In the genomic region with DNA sequence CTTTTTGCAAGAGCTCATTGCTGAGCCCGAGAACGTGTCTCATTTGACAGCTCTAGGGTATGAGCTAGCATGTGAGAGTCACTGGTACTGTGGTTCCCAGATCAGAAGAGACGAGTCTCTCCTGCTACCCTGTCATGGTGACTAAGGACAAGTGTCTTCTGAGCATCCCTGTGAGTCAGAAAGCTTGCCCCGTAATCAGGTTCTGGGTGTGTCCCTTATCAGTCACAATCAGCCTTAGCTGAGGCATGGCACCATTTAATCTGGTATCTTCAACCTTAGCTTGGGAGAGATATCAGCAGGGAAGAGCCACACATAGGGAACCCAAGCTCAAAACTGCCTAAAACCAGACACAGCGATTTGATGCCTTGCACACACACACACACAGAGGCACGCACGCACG, we compare ENCODE assay signal across 20 mouse cellular contexts. TPM values are rescaled to one million over a fixed set of nuclear protein-coding genes. Genes with fewer than 3 reads are reported as not detected.
A peak's percentile ranks its signal among the peaks of the same experiment; 100 is the strongest.
DNase-seq lines count a peak whose midpoint lies in the region; ATAC-seq and TF ChIP-seq lines count a peak whose summit lies in the region.
"Had no signal": no experiment of that assay in that cellular context is flagged by ENCODE, and none has a peak within 500 bp of the region (broad histone marks: within the 10 kb centered on the region; RNA-seq: fewer than 3 reads in every experiment).

No protein-coding gene starts in this region.

- H3K4me3 ChIP-seq in liver, embryonic 12.5 days, result no peak overlapping the region
- peak overlapping the region; percentile 13 to 29; a peak in 3 of 4 replicates for H3K4me3 ChIP-seq in MEL (ENCODE audit: control insufficient read depth in 1 of 2, insufficient read depth in 1 of 2, low read depth in 2 of 2, low read length in 2 of 2)
- no peak overlapping the region for H3K4me3 ChIP-seq in embryonic facial prominence, embryonic 10.5 days
- H3K4me3 ChIP-seq: embryonic facial prominence, embryonic 12.5 days; forebrain, embryonic 15.5 days; heart, embryonic 13.5 days had no signal

- peak in 1 of 2 experiments; percentile 41; a peak in 1 of 4 replicates for TF ChIP-seq POLR2A in MEL (IDR thresholded peaks at IDR 0.05; ENCODE audit: control insufficient read depth in 1 of 2, insufficient read depth in 1 of 2, low read depth in 1 of 2, low read length in 2 of 2, poor library complexity in 1 of 2)

- WGBS in liver, embryonic 12.5 days (ENCODE audit: insufficient replicate concordance), result 47% methylated on average over 8 of the region's 8 CpGs
- 91% methylated on average over 8 of the region's 8 CpGs for WGBS in embryonic facial prominence, embryonic 10.5 days

- no peaks in the 10 kb centered on the region for H3K36me3 ChIP-seq in liver, embryonic 12.5 days
- H3K36me3 ChIP-seq in MEL (ENCODE audit: control insufficient read depth in 1 of 2, insufficient read depth in 2 of 2, low read length in 2 of 2), result peaks cover 0 to 31% of the 10 kb centered on the region in 2 experiments; a peak in 2 of 4 replicates
- H3K36me3 ChIP-seq in embryonic facial prominence, embryonic 10.5 days (replicated peaks), result no peaks in the 10 kb centered on the region
- H3K36me3 ChIP-seq: embryonic facial prominence, embryonic 12.5 days; forebrain, embryonic 15.5 days; heart, embryonic 13.5 days had no signal

- no peak overlapping the region for H3K9ac ChIP-seq in liver, embryonic 12.5 days
- peak overlapping the region; percentile 40; the same call in 1 of the 2 replicates for H3K9ac ChIP-seq in MEL (ENCODE audit: control insufficient read depth, low read depth, low read length, poor library complexity, severe bottlenecking)
- H3K9ac ChIP-seq: embryonic facial prominence, embryonic 12.5 days; forebrain, embryonic 15.5 days; heart, embryonic 13.5 days had no signal

- no peak for DNase-seq in liver
- DNase-seq in MEL (ENCODE audit: low read depth, low spot score), result peak; percentile 84
- DNase-seq in induced T-regulatory cell, adult 2 months (ENCODE audit: low read depth), result peak; percentile 63
- no peak for DNase-seq in urinary bladder, postnatal 14 days (ENCODE audit: low spot score)
- DNase-seq in embryonic facial prominence, embryonic 10.5 days (ENCODE audit: low spot score), result no peak
- DNase-seq in neural tube, embryonic 10.5 days (ENCODE audit: extremely low spot score, low spot score), result no peak
- DNase-seq: adrenal gland, postnatal 14 days; cerebellum, adult 2 months; cerebellum, postnatal 10 days; embryo, embryonic 11 days; gastrocnemius, postnatal 36 days; heart, adult 11 months; heart, postnatal 36 days had no signal

- no peaks in the 10 kb centered on the region; the same call in 1 of the 2 replicates for H3K79me2 ChIP-seq in MEL (ENCODE audit: control insufficient read depth, insufficient read depth, low read length, poor library complexity)

- H3K27me3 ChIP-seq in liver, embryonic 12.5 days (replicated peaks), result peaks cover 4% of the 10 kb centered on the region; the same call in 1 of the 2 replicates
- no peaks in the 10 kb centered on the region for H3K27me3 ChIP-seq in MEL (ENCODE audit: control insufficient read depth in 1 of 2, insufficient read depth in 2 of 2, low read length in 2 of 2)
- no peaks in the 10 kb centered on the region for H3K27me3 ChIP-seq in embryonic facial prominence, embryonic 10.5 days (replicated peaks; ENCODE audit: low read depth, poor library complexity, severe bottlenecking)
- H3K27me3 ChIP-seq: embryonic facial prominence, embryonic 12.5 days; forebrain, embryonic 15.5 days; heart, embryonic 13.5 days; Patski had no signal

- peak; percentile 30; the same call in 1 of the 2 replicates for ATAC-seq in liver, embryonic 12.5 days
- ATAC-seq: activated CD4-positive, CD25-positive, alpha-beta regulatory T cell, adult 4 months; forebrain, embryonic 15.5 days; hindbrain, embryonic 16.5 days; Patski had no signal

- H3K27ac ChIP-seq in liver, embryonic 12.5 days, result no peak overlapping the region
- H3K27ac ChIP-seq in MEL (ENCODE audit: control insufficient read depth, low read depth, low read length), result peak overlapping the region; percentile 91
- H3K27ac ChIP-seq in embryonic facial prominence, embryonic 10.5 days (replicated peaks), result no peak overlapping the region
- H3K27ac ChIP-seq: embryonic facial prominence, embryonic 12.5 days; forebrain, embryonic 15.5 days; heart, embryonic 13.5 days had no signal

- H3K4me2 ChIP-seq in liver, embryonic 12.5 days, result no peak overlapping the region
- H3K4me2 ChIP-seq: embryonic facial prominence, embryonic 12.5 days; forebrain, embryonic 15.5 days; heart, embryonic 13.5 days had no signal

- no peak for TF ChIP-seq RAD21 in MEL (IDR thresholded peaks at IDR 0.05; ENCODE audit: low read depth, low read length)

- H3K9me3 ChIP-seq in liver, embryonic 12.5 days (replicated peaks), result no peaks in the 10 kb centered on the region
- H3K9me3 ChIP-seq in MEL (replicated peaks; ENCODE audit: insufficient read depth, low read length), result no peaks in the 10 kb centered on the region
- peaks cover 2% of the 10 kb centered on the region; the same call in 1 of the 2 replicates for H3K9me3 ChIP-seq in embryonic facial prominence, embryonic 10.5 days
- H3K9me3 ChIP-seq: embryonic facial prominence, embryonic 12.5 days; forebrain, embryonic 15.5 days; heart, embryonic 13.5 days had no signal

- TF ChIP-seq CTCF in MEL (IDR thresholded peaks at IDR 0.05 in 2 of 3, conservative IDR thresholded peaks at IDR 0.05 in 1 of 3; ENCODE audit: control insufficient read depth in 1 of 3, insufficient read depth in 1 of 3, low read depth in 2 of 3, low read length in 3 of 3, poor library complexity in 1 of 3, severe bottlenecking in 1 of 3), result no peak

- peak; percentile 92 to 93 for TF ChIP-seq EP300 in MEL (IDR thresholded peaks at IDR 0.05; ENCODE audit: low read depth in 1 of 2, low read length in 2 of 2)

- peaks cover 20% of the 10 kb centered on the region for H3K4me1 ChIP-seq in liver, embryonic 12.5 days
- peaks cover 17 to 38% of the 10 kb centered on the region in 2 experiments for H3K4me1 ChIP-seq in MEL (ENCODE audit: control insufficient read depth in 1 of 2, insufficient read depth in 2 of 2, low read length in 2 of 2)
- H3K4me1 ChIP-seq in embryonic facial prominence, embryonic 10.5 days, result peaks cover 33% of the 10 kb centered on the region

TF ChIP-seq in MEL, 35 proteins besides CTCF, POLR2A, EP300 and RAD21 (continues in another document):
- no peak for TF ChIP-seq ZC3H11A (IDR thresholded peaks at IDR 0.05; ENCODE audit: low read depth, low read length)
- no peak for TF ChIP-seq E2F4 (IDR thresholded peaks at IDR 0.05; ENCODE audit: borderline replicate concordance, low read depth, low read length)
- TF ChIP-seq JUND (IDR thresholded peaks at IDR 0.05; ENCODE audit: low read depth, low read length), result no peak
- no peak for TF ChIP-seq MEF2A (IDR thresholded peaks at IDR 0.05; ENCODE audit: extremely low read depth, insufficient replicate concordance, low read depth, low read length, poor library complexity, severe bottlenecking)
- TF ChIP-seq GATA1 (IDR thresholded peaks at IDR 0.05; ENCODE audit: low read depth, low read length), result peak; percentile 98
- TF ChIP-seq ZKSCAN1 (IDR thresholded peaks at IDR 0.05; ENCODE audit: low read depth, low read length), result 0 out of 2 replicates have a peak, but pooled peaks have one; percentile 23
- no peak for TF ChIP-seq ZNF384 (IDR thresholded peaks at IDR 0.05; ENCODE audit: low read depth, low read length)
- TF ChIP-seq USF1 (IDR thresholded peaks at IDR 0.05; ENCODE audit: low read depth, low read length), result no peak
- peak; percentile 36; the same call in 1 of the 2 replicates for TF ChIP-seq NELFE (IDR thresholded peaks at IDR 0.05; ENCODE audit: low read depth, low read length)
- TF ChIP-seq UBTF (IDR thresholded peaks at IDR 0.05; ENCODE audit: borderline replicate concordance, insufficient read depth, low read depth, low read length), result no peak
- peak; percentile 87 for TF ChIP-seq SIN3A (IDR thresholded peaks at IDR 0.05; ENCODE audit: low read length)
- peak; percentile 91 for TF ChIP-seq TCF12 (IDR thresholded peaks at IDR 0.05; ENCODE audit: low read depth, low read length)
- peak; percentile 94 for TF ChIP-seq RCOR1 (IDR thresholded peaks at IDR 0.05; ENCODE audit: low read depth, low read length)
- TF ChIP-seq HCFC1 (IDR thresholded peaks at IDR 0.05; ENCODE audit: low read depth, low read length), result no peak
- peak; percentile 29; the same call in 1 of the 2 replicates for TF ChIP-seq TBP (IDR thresholded peaks at IDR 0.05; ENCODE audit: low read depth, low read length)
- TF ChIP-seq MYC (IDR thresholded peaks at IDR 0.05; ENCODE audit: low read depth, low read length), result peak; percentile 57; the same call in 1 of the 2 replicates
- peak; percentile 28; the same call in 1 of the 2 replicates for TF ChIP-seq ELF1 (IDR thresholded peaks at IDR 0.05; ENCODE audit: low read depth, low read length)
- TF ChIP-seq MXI1 (IDR thresholded peaks at IDR 0.05; ENCODE audit: low read depth, low read length), result peak; percentile 78; the same call in 1 of the 2 replicates
- TF ChIP-seq SMC3 (IDR thresholded peaks at IDR 0.05; ENCODE audit: low read depth, low read length), result 0 out of 2 replicates have a peak, but pooled peaks have one; percentile 16

RNA-seq across cellular contexts. Expression of gene Cmtm7, which starts 7.0 kb away (rescaled TPM):
- 69.9 and 70.4 TPM in 2 replicates for polyA plus RNA-seq in liver, embryonic 12.5 days (2016; fragmentation: Nextera tagmentation; extraction: Ambion mirVana)
- 290 and 352 TPM in 2 replicates for total RNA-seq in MEL (2012; rRNA removed)
- 100 to 1,000 TPM in 1 of 2 experiments, not detected in 1; 545 TPM for polyA plus RNA-seq in MEL (2012; ENCODE audit: insufficient read depth in 1 of 2, insufficient read length in 2 of 2, low read depth in 1 of 2, low replicate concordance in 2 of 2, missing spikeins in 1 of 2)
- 88.0 and 93.2 TPM in 2 replicates for polyA plus RNA-seq in embryonic facial prominence, embryonic 10.5 days (2016; fragmentation: Nextera tagmentation; extraction: Ambion mirVana)

RNA-seq across cellular contexts. Expression of gene Cmtm8, which starts 55.3 kb away (rescaled TPM):
- 17.9 and 18.2 TPM in 2 replicates for polyA plus RNA-seq in liver, embryonic 12.5 days (2016; fragmentation: Nextera tagmentation; extraction: Ambion mirVana)
- total RNA-seq in MEL (2012; rRNA removed), result 1.9 and 2.3 TPM in 2 replicates
- polyA plus RNA-seq in MEL (2012; ENCODE audit: insufficient read depth in 1 of 2, insufficient read length in 2 of 2, low read depth in 1 of 2, low replicate concordance in 2 of 2, missing spikeins in 1 of 2), result 1 to 10 TPM in 1 of 2 experiments, not detected in 1; 7.9 TPM
- polyA plus RNA-seq in embryonic facial prominence, embryonic 10.5 days (2016; fragmentation: Nextera tagmentation; extraction: Ambion mirVana), result 21.3 and 26.4 TPM in 2 replicates
- polyA plus RNA-seq: activated CD4-positive, CD25-positive, alpha-beta regulatory T cell, adult 4 months had no signal

RNA-seq across cellular contexts. Expression of gene Cmtm6, which starts 57.8 kb away (rescaled TPM):
- polyA plus RNA-seq in liver, embryonic 12.5 days (2016; fragmentation: Nextera tagmentation; extraction: Ambion mirVana), result 26.0 and 29.1 TPM in 2 replicates
- total RNA-seq in MEL (2012; rRNA removed), result 17.6 and 21.0 TPM in 2 replicates
- 10 to 100 TPM in 1 of 2 experiments, not detected in 1; 21.7 TPM for polyA plus RNA-seq in MEL (2012; ENCODE audit: insufficient read depth in 1 of 2, insufficient read length in 2 of 2, low read depth in 1 of 2, low replicate concordance in 2 of 2, missing spikeins in 1 of 2)
- 29.5 and 32.8 TPM in 2 replicates for polyA plus RNA-seq in embryonic facial prominence, embryonic 10.5 days (2016; fragmentation: Nextera tagmentation; extraction: Ambion mirVana)

Comparison
In these comparisons a context has a peak if more than half of its experiments do, and no peak if none do; other contexts are left out.
1. H3K4me3 ChIP-seq: peak in MEL (2 of 2); none in liver, embryonic 12.5 days (single experiment) and embryonic facial prominence, embryonic 10.5 days (single experiment).
2. DNase-seq: peak in MEL (single experiment) and induced T-regulatory cell, adult 2 months (single experiment); none in liver (single experiment), urinary bladder, postnatal 14 days (single experiment), embryonic facial prominence, embryonic 10.5 days (single experiment) and neural tube, embryonic 10.5 days (single experiment).